In the genomic region with DNA sequence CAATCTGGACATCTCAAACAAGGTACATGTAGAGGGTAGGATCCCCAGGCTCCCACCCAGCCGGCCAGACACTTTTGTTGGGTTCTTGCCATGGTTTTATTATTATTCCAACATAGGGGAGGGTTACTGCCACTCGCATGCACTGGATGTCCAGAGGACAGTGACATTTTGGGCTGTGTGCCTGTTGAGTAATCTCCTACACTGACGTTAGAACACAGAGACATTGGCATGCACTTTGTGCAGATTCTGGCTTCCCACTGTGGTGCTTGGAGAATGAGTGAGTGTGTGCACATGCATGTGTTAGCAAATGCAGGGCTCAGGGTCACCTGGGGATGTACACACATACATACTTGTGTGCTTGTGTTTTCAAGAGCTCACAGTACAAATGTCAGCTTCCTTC, we compare ENCODE assay signal across 29 mouse cellular contexts. TPM values are rescaled to one million over a fixed set of nuclear protein-coding genes. Genes with fewer than 3 reads are reported as not detected.
"Had no signal": no experiment of that assay in that cellular context is flagged by ENCODE, and none has a peak within 500 bp of the region (broad histone marks: within the 10 kb centered on the region; RNA-seq: fewer than 3 reads in every experiment).

No protein-coding gene starts in this region.

- ATAC-seq: midbrain, embryonic 13.5 days; midbrain, embryonic 16.5 days had no signal

- H3K9me3 ChIP-seq: kidney, embryonic 15.5 days; limb, embryonic 10.5 days; limb, embryonic 13.5 days; liver, embryonic 15.5 days; megakaryocyte, embryonic 14.5 days; midbrain, embryonic 10.5 days; midbrain, embryonic 13.5 days; neural tube, embryonic 13.5 days; stomach, embryonic 15.5 days had no signal

- H3K9ac ChIP-seq: kidney, embryonic 15.5 days; limb, embryonic 13.5 days; liver, embryonic 15.5 days; midbrain, embryonic 13.5 days; neural tube, embryonic 13.5 days; stomach, embryonic 15.5 days had no signal

- H3K27ac ChIP-seq: kidney, embryonic 15.5 days; limb, embryonic 10.5 days; limb, embryonic 13.5 days; liver, embryonic 15.5 days; macrophage; midbrain, embryonic 10.5 days; midbrain, embryonic 13.5 days; neural tube, embryonic 13.5 days; stomach, embryonic 15.5 days had no signal

- H3K4me1 ChIP-seq: limb, embryonic 13.5 days; liver, embryonic 15.5 days; midbrain, embryonic 10.5 days; neural tube, embryonic 13.5 days had no signal

- H3K4me3 ChIP-seq: kidney, embryonic 15.5 days; limb, embryonic 10.5 days; limb, embryonic 13.5 days; liver, embryonic 15.5 days; megakaryocyte, embryonic 14.5 days; midbrain, embryonic 10.5 days; midbrain, embryonic 13.5 days; myocyte; neural tube, embryonic 13.5 days; stomach, embryonic 15.5 days had no signal

- H3K4me2 ChIP-seq: kidney, embryonic 15.5 days; limb, embryonic 13.5 days; liver, embryonic 11.5 days; liver, embryonic 15.5 days; midbrain, embryonic 13.5 days; neural tube, embryonic 13.5 days; stomach, embryonic 15.5 days had no signal

- H3K27me3 ChIP-seq: kidney, embryonic 15.5 days; limb, embryonic 13.5 days; liver, embryonic 15.5 days; megakaryocyte, embryonic 14.5 days; midbrain, embryonic 13.5 days; neural tube, embryonic 13.5 days; stomach, embryonic 15.5 days had no signal

- DNase-seq: kidney, adult 11 months; kidney, adult 8-10 months; kidney, postnatal 10 days; kidney, postnatal 36 days; layer of hippocampus, adult 9-11 months; retina, postnatal 1 day; right cerebral cortex, postnatal 25 days; spleen, adult 18-20 months; thymus, postnatal 25 days had no signal

- H3K36me3 ChIP-seq: stomach, embryonic 15.5 days had no signal

RNA-seq across cellular contexts. Expression of a gene that starts 55.2 kb away (rescaled TPM):
- total RNA-seq: layer of hippocampus, postnatal 25 days; left cerebral cortex, adult 18-20 months; left cerebral cortex, postnatal 25 days; monocyte, adult 5-6 weeks; neutrophil, adult 5-6 weeks had no signal
- polyA plus RNA-seq: intestine, embryonic 14.5 days; kidney, embryonic 15.5 days; limb, embryonic 10.5 days; limb, embryonic 13.5 days; liver, embryonic 11.5 days; liver, embryonic 15.5 days; macrophage; midbrain, embryonic 10.5 days; midbrain, embryonic 13.5 days; midbrain, embryonic 16.5 days; myocyte; neural tube, embryonic 13.5 days; stomach, embryonic 15.5 days; thymus, postnatal 0 days had no signal
